Mouse (Mus musculus) right cerebral cortex, postnatal 36 days (tissue): Measurements from ENCODE around the gene Krt77.

ENCODE experiments used
- DNase-seq, 2 experiments: peaks; one replicate each; pipeline ENCODE4 v3.0.0; 2022; ENCODE audit warnings: low spot score in 2 of 2, mixed read lengths in 1 of 2

The Krt77 gene

GRCm38 (mm10) chr15:101869431-101869830 is at the start of gene Krt77:
Krt77 (minus strand) TSS chr15:101869705.
- peak; percentile 68 to 80 for DNase-seq

- DNase-seq: no peak
Observed at GRCm38 (mm10) chr15:101916072-101916471, 46.6 kb upstream of the Krt77 start.

GRCm38 (mm10) chr15:101904849-101905248 is 35.3 kb upstream of the Krt77 start:
- DNase-seq: no peak

- no peak for DNase-seq
Observed at GRCm38 (mm10) chr15:101902171-101903149, 33.0 kb upstream of the Krt77 start.

DNA sequence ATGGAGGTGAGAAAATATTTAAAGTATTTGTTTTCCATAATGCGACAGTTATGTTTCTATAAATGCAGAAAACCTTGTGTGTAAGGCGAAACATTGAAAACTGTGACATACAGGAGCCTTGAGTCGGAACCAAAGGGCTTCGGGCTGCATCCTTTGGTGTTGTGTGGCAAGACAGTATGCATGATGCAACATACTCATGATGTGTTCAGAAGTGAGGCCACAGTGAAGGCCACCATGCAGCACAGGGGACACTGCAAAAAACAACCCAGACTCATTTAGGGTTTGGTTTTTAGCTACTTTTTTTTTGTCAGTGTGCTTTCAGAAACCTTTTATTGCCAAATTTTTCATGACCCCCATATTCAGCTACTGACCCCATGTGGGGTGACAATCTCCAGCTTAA is 25.7 kb upstream of the Krt77 start:
- no peak for DNase-seq

GRCm38 (mm10) chr15:101892820-101893219 is 23.3 kb upstream of the Krt77 start, which contains the start of gene Krt76:
Krt76 (minus strand) TSS chr15:101892920.
- DNase-seq: no peak

GRCm38 (mm10) chr15:101879776-101880175 is 10.3 kb upstream of the Krt77 start:
- DNase-seq: no peak

DNA sequence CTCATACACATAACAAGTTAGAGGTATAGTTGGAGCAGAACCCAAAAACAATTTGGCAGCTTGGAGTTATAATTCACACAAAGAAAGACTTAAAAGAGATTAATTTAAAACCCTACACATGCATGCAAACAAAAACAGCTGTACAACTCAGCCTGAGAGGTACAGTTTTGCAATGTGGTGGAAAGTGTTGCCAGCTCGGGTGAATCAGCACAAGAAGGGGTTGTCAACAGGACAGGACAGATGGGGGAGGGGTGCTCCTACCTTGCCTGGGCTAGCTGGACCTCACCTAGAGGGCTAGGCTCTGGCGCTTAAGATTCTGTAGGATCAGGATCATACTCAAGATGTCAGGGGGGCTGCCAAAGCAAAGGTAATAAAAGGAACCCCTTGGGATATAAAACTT is 8.5 kb upstream of the Krt77 start:
- no peak for DNase-seq

DNA sequence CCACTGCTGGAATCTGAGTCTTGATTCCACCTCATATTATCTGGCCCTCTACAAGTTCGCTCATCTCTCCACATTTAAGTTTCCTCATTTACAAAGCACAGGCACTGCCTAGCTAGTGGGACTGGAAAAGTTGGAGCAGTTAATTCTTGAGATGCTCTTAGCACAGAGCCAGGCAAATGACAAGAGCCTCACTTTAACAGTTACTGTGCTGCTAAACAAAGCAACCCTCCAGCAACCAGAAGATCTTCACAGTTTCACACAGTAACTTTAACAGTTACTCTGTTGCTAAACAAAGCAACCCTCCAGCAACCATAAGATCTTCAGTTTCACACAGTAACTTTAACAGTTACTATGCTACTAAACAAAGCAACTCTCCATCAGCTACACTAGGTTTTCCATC is 4.9 kb upstream of the Krt77 start:
- DNase-seq: no peak

GRCm38 (mm10) chr15:101873231-101873630 is 3.7 kb upstream of the Krt77 start:
- no peak for DNase-seq

DNA sequence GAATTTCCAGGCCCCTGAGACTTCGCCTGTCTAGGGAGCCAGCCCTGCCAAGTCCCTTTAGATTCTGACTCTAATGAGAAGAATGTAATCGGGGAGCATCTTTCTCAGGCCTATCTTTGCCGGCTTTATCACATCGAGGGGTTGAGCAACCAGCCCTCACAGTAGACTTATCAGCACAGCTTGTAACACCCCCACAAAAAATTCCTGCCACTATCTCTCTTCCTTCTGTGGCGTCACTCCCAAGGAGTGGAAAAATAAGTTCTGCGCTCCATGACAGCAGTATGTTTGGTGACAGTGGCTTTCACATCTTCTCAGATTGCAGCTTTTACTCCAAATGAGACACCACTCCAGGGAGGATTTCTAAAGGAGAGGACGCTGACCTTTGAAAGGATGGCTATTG is 2.8 kb downstream of the Krt77 start:
- peak in 1 of 2 experiments; percentile 32 for DNase-seq

- DNase-seq: no peak
Observed at GRCm38 (mm10) chr15:101860421-101861130, 8.9 kb downstream of the Krt77 start.

DNA sequence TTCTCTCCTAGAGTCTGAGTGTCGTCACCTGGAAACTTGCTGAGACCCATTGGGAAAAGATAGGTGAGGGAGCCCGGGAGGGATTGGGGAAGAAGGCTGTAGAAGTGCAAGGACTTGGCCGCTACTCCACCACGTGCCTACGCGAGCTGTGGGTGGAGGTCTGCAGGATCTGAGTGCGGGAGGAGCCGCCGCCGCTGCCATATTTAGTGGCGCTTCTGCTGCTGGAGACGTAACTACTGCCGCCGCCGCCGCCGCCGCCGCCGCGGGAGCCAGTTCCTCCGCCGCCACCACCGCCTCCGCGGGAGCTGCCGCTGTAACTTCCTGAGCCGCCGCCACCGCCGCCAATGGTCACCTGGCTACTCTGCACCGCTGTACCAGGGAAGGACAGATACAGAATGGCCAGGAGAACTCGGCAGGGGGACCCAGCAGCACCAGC is 9.8 kb downstream of the Krt77 start:
- DNase-seq: peak; percentile 65 to 69

DNA sequence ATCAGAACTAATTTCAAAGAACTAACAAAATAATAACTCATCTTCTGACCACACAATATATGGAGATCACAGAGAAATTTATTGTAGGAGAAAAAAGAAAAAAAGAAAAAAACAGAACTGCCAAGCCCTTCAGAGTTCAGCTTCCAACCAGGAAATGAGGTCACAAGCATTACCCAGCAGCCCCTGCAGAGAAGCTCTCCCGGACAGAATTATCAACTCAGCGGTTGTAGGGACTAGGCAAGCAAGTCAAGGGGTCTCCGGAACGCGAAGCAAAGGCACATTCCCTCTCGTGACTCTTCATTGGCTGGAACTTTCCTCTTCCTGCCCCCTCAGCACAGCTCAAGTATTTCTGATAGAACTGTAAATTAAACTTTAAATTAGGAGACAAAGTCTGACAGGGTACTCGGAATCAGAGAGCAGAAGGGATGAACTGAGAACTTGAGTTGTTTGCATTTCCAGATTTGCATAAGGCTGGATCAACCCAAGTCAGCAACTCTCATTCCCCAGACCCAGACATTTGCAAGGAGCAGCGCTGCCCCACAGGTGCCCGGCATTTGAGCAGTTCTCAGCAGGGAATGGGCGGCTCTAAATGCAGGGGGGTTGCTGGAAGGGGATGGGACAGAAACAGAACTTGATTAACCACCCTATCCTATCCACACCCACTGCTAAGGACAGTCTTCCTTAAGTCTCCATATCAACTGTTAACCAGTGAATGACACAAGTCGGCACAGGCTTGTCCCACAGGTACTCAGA is 10.7 kb downstream of the Krt77 start:
- DNase-seq: no peak

DNA sequence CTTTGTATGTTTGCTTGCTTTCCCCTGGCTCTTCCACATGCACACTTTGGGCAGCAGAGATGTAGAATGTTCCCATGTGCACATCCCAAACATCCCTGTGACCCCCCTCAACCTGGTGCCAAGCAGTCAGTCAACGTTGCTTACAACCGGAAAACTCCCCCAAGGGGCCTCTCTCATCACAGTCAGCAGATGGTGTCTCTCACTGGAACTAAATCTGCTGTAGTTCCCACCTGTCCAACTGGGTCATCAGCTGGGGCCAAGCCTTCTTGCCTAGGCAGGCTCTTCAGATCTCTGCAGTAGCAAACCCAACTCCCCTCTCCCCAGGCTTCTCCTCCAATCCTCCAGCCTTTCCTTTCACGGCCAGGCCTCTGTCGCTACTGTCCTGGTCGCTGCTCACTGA is 12.8 kb downstream of the Krt77 start:
- no peak for DNase-seq

GRCm38 (mm10) chr15:101855732-101856131 is 13.8 kb downstream of the Krt77 start:
- DNase-seq: no peak

GRCm38 (mm10) chr15:101854294-101854693 is 15.2 kb downstream of the Krt77 start:
- no peak for DNase-seq

GRCm38 (mm10) chr15:101852571-101852970 is 16.9 kb downstream of the Krt77 start:
- DNase-seq: no peak

DNA sequence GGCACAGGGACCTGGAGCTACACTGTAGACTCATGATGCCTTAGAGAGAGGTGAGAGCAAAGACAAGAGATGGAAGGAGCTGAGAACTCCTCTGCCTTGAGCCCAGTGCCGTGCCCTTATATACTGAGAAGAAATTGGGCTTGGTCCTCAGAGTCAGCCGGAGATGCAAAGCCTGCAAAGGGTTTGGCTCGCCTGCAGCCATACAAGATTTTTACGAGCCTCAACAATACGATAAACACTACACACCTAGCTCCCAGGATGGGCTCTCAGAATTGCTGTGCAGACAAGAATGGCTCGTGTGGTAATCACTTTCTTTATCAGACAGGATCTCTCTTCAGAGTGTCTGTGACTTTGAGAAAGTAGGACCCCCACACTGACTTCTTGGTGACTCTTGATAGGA is 18.8 kb downstream of the Krt77 start, which contains the start of gene Krt1:
Gene Krt1 (minus strand): TSS at position 101 of the 400 bp plus-strand sequence.
- no peak for DNase-seq

GRCm38 (mm10) chr15:101845971-101846403 is 23.5 kb downstream of the Krt77 start:
- peak; percentile 32 to 45 for DNase-seq

GRCm38 (mm10) chr15:101843192-101843591 is 26.3 kb downstream of the Krt77 start:
- DNase-seq: no peak
